Mouse (Mus musculus): ENCODE data around the gene Pdzd2.

GRCm38 (mm10) chr15:12360519-12361212 is 379.1 kb downstream of the Pdzd2 start:
- TF ChIP-seq POLR2A (IDR thresholded peaks at IDR 0.05; ENCODE audit: low read depth, low read length) (no peak), CTCF (IDR thresholded peaks at IDR 0.05; ENCODE audit: borderline replicate concordance, insufficient read depth, low read length) (no peak)

All from embryonic fibroblast, embryonic 13.5 days (primary cell).